Mouse (Mus musculus) stomach, postnatal 0 days (tissue): ENCODE results near the gene Gm5148. TPM values are rescaled to one million over a fixed set of nuclear protein-coding genes. Genes with fewer than 3 reads are reported as not detected.

Experiments
- ATAC-seq: fragments of 200-750 bp; cut with Nextera tagmentation; 2 replicates; pipeline ENCODE4 v1.8.0; 2017; ENCODE audit not compliant: low FRiP score, low TSS enrichment
- DNase-seq: peaks from one replicate; pipeline ENCODE4 v3.0.0-alpha.2; 2016; ENCODE audit warnings: low spot score
- H3K27ac ChIP-seq: fragments of 300-500 bp; sonication (generic); replicated peaks from 2 replicates; pipeline ENCODE4 v1.5.1; 2014; ENCODE audit warnings: mild to moderate bottlenecking, control low read depth
- H3K27me3 ChIP-seq: fragments of 300-500 bp; sonication (generic); 2 replicates; pipeline ENCODE4 v1.6.1; 2014; ENCODE audit warnings: low read length; ENCODE audit not compliant: control insufficient read depth, insufficient read depth
- H3K36me3 ChIP-seq: fragments of 300-500 bp; sonication (generic); 2 replicates; pipeline ENCODE4 v1.6.1; 2014; ENCODE audit warnings: low read length, mixed read lengths; ENCODE audit not compliant: control insufficient read depth, insufficient read depth
- H3K4me1 ChIP-seq: fragments of 300-500 bp; sonication (generic); replicated peaks from 2 replicates; pipeline ENCODE4 v1.6.1; 2014; ENCODE audit warnings: antibody characterized with exemption; ENCODE audit not compliant: control insufficient read depth, insufficient read depth
- H3K4me2 ChIP-seq: fragments of 300-500 bp; sonication (generic); replicated peaks from 2 replicates; pipeline ENCODE4 v1.6.1; 2014; ENCODE audit warnings: low read depth, mild to moderate bottlenecking, control low read depth, moderate library complexity
- H3K4me3 ChIP-seq: fragments of 300-500 bp; sonication (generic); 2 replicates; pipeline ENCODE4 v1.5.1; 2014; ENCODE audit warnings: low read depth, low read length, control low read depth
- H3K9ac ChIP-seq: fragments of 300-500 bp; sonication (generic); 2 replicates; pipeline ENCODE4 v1.6.1; 2014; ENCODE audit warnings: mild to moderate bottlenecking, low read length, control low read depth, mixed read lengths
- H3K9me3 ChIP-seq: fragments of 300-500 bp; sonication (generic); 2 replicates; pipeline ENCODE4 v1.6.1; 2016; ENCODE audit warnings: low read length; ENCODE audit not compliant: control insufficient read depth
- CTCF ChIP-seq: IDR thresholded peaks from 2 replicates; pipeline ENCODE4 v1.5.1; 2016; ENCODE audit warnings: antibody characterized with exemption, low read depth, mild to moderate bottlenecking, moderate library complexity
- EP300 ChIP-seq: optimal IDR thresholded peaks from 2 replicates; pipeline ENCODE3; 2016; ENCODE audit warnings: antibody characterized with exemption
- WGBS: fragments of 180-500 bp; shearing (Covaris S2); extraction: QIAGEN DNeasy Blood & Tissue Kit; methylation state at CpG from one replicate; pipeline ENCODE4 v1.1.7; 2014; 5-methylcytosine and 5-hydroxymethylcytosine counted together
- polyA plus RNA-seq: library from polyadenylated mRNA; unstranded; fragments of >200 nt; fragmentation: Nextera tagmentation; extraction: Ambion mirVana; gene quantifications from 2 replicates; pipeline ENCODE4 v1.2.1, GENCODE M21; 2015

Gene Gm5148
- polyA plus RNA-seq, 1 experiment from 2014 or later = 4.9 TPM

DNA sequence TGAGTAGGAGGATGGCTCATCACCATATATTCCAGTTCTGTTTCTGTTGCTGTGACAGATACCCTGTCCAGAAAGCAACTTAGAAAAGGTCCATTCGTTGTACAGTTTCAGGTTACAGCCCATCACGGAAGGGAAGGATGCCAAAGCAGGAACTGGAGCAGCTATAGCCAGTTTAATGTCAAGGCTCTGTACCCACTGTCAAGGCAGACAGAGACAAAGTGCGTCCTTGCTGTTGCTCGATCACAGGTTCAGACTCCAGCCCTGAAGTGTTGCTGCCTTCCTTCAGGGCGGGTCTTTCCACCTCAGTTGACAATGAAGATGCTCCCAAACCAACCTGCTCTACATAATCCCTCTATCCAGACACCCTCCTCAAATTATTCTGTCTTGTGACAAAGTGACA is 41.7 kb upstream of the Gm5148 start:
- DNase-seq = no peak
- H3K9ac ChIP-seq = no peak overlapping the region
- H3K36me3 ChIP-seq = no peaks in the 10 kb centered on the region
- TF ChIP-seq CTCF (no peak), EP300 (no peak)
- no peaks in the 10 kb centered on the region for H3K9me3 ChIP-seq
- ATAC-seq = peak; percentile 13; the same call in 1 of the 2 replicates
- no peak overlapping the region for H3K4me2 ChIP-seq
- no peak overlapping the region for H3K4me3 ChIP-seq
- 71% methylated on average over 5 of the region's 5 CpGs for WGBS
- H3K4me1 ChIP-seq = peaks cover 4% of the 10 kb centered on the region; the same call in 1 of the 2 replicates
- no peaks in the 10 kb centered on the region for H3K27me3 ChIP-seq
- no peak overlapping the region for H3K27ac ChIP-seq

GRCm38 (mm10) chr3:37765275-37765674 is 41.0 kb upstream of the Gm5148 start:
- ATAC-seq = no peak
- H3K4me2 ChIP-seq = no peak overlapping the region
- no peaks in the 10 kb centered on the region for H3K27me3 ChIP-seq
- DNase-seq = no peak
- no peak overlapping the region for H3K9ac ChIP-seq
- H3K4me3 ChIP-seq = no peak overlapping the region
- H3K4me1 ChIP-seq = peaks cover 4% of the 10 kb centered on the region; the same call in 1 of the 2 replicates
- no peaks in the 10 kb centered on the region for H3K36me3 ChIP-seq
- TF ChIP-seq CTCF = no peak
- TF ChIP-seq EP300 = no peak
- no peak overlapping the region for H3K27ac ChIP-seq
- no peaks in the 10 kb centered on the region for H3K9me3 ChIP-seq
- WGBS = 87% methylated on average over 3 of the region's 3 CpGs

GRCm38 (mm10) chr3:37762303-37762702 is 38.0 kb upstream of the Gm5148 start:
- 67% methylated on average over 3 of the region's 3 CpGs for WGBS
- no peak for ATAC-seq
- no peak overlapping the region for H3K9ac ChIP-seq
- H3K4me2 ChIP-seq = no peak overlapping the region
- no peak overlapping the region for H3K4me3 ChIP-seq
- TF ChIP-seq EP300 = no peak
- TF ChIP-seq CTCF = no peak
- no peaks in the 10 kb centered on the region for H3K27me3 ChIP-seq
- no peak for DNase-seq
- H3K36me3 ChIP-seq = no peaks in the 10 kb centered on the region
- peaks cover 8% of the 10 kb centered on the region; the same call in 1 of the 2 replicates for H3K4me1 ChIP-seq
- no peak overlapping the region for H3K27ac ChIP-seq
- H3K9me3 ChIP-seq = no peaks in the 10 kb centered on the region

DNA sequence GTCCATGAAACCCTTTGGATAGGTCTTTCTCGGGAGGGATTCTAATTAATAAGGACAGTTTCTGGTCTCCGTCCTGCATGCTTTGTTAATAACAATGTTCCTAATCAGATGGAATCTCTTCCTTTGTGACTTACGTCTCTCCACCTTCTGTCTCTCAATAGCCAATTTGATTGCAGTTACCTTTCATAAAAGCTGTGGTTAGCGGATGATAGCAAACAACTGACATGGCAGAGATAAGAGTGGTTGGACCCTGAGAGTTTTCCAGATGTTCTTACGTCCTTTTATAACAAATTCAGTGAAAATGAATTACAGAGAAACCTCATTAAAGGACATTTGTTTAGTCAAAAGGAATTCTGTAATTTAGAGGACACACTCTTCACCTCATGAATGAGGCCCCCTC is 37.5 kb upstream of the Gm5148 start:
- no peaks in the 10 kb centered on the region for H3K36me3 ChIP-seq
- ATAC-seq = no peak
- no peak overlapping the region for H3K27ac ChIP-seq

DNA sequence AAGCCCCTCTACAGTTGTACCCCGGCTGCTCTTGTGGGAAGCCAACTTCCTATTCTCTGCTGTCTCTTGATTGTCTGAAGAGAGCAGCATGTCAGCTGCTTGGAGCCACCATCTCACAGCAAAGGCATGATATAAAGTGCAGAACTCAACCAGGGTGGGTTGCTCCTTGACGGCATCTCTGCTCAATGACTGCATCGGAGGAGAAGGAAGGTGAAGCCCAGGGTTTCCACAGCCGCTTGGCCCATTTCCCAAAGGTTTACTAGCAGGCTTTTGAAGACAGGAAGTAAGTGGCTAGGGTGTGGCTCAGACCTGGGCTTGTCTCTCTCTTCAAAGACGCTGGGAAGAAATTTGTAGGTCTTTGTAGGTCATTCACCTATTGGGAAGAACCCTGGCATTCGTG is 36.6 kb upstream of the Gm5148 start:
- H3K9me3 ChIP-seq = no peaks in the 10 kb centered on the region
- no peak overlapping the region for H3K27ac ChIP-seq
- DNase-seq = peak; percentile 42
- TF ChIP-seq EP300 (no peak), CTCF (no peak)
- WGBS = 64% methylated on average over 6 of the region's 6 CpGs
- no peak overlapping the region for H3K9ac ChIP-seq
- H3K4me3 ChIP-seq = no peak overlapping the region
- H3K27me3 ChIP-seq = no peaks in the 10 kb centered on the region
- peaks cover 6% of the 10 kb centered on the region; the same call in 1 of the 2 replicates for H3K4me1 ChIP-seq
- H3K4me2 ChIP-seq = no peak overlapping the region
- peak; percentile 57 for ATAC-seq
- no peaks in the 10 kb centered on the region for H3K36me3 ChIP-seq

More for the DNA sequence above, 37.5 kb upstream of the Gm5148 start:
- 82% methylated on average over 5 of the region's 5 CpGs for WGBS
- Histone ChIP-seq H3K4me1 (peaks cover 8% of the 10 kb centered on the region; the same call in 1 of the 2 replicates), H3K4me3 (no peak overlapping the region), H3K4me2 (no peak overlapping the region), H3K27me3 (no peaks in the 10 kb centered on the region), H3K9ac (no peak overlapping the region), H3K9me3 (no peaks in the 10 kb centered on the region)
- no peak for DNase-seq
- TF ChIP-seq EP300 (no peak), CTCF (no peak)

DNA sequence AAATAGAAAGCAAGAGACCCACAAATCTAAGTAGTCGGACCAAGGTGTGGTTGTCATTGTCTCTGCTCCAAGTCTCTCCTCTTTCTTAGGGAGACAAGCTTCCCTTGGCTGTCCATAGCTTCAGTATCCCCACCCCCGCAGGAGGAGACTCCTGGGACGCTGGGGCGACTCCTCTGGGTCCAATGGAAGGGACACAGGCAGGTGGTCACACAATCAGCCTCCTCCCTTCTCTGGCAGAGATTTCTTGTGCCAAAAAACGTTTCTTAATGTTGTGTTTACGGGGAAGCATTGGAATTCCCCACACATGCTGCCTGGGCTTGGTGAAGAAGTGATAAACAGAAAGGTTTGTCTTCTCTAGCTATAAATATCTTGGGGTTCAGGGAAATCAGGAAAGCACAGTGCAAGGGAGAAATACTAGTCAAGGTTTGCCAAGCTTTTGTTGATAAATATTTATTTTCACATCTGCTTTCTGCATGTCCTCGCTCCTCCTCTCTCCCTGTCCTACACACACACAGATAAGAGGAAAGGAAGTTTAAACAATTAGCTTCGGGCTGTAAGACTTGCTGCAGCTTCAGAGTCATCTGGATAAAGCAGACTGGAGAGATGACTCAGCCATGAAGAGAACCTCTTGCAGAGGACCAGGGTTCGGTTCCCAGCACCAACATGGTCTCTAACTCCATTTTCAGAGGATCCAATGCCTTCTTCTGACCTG is 34.5 kb upstream of the Gm5148 start:
- WGBS = 35% methylated on average over 9 of the region's 9 CpGs
- no peaks in the 10 kb centered on the region for H3K9me3 ChIP-seq
- TF ChIP-seq CTCF (no peak), EP300 (no peak)
- peak overlapping the region; percentile 35 for H3K4me2 ChIP-seq
- no peak for ATAC-seq
- no peaks in the 10 kb centered on the region for H3K27me3 ChIP-seq
- DNase-seq = peak; percentile 28
- no peaks in the 10 kb centered on the region for H3K36me3 ChIP-seq
- H3K27ac ChIP-seq = peak overlapping the region; percentile 79
- H3K4me3 ChIP-seq = no peak overlapping the region
- peaks cover 6% of the 10 kb centered on the region; the same call in 1 of the 2 replicates for H3K4me1 ChIP-seq
- H3K9ac ChIP-seq = 0 out of 2 replicates have a peak overlapping the region, but pooled peaks have one; percentile 23
